In the genomic region with DNA sequence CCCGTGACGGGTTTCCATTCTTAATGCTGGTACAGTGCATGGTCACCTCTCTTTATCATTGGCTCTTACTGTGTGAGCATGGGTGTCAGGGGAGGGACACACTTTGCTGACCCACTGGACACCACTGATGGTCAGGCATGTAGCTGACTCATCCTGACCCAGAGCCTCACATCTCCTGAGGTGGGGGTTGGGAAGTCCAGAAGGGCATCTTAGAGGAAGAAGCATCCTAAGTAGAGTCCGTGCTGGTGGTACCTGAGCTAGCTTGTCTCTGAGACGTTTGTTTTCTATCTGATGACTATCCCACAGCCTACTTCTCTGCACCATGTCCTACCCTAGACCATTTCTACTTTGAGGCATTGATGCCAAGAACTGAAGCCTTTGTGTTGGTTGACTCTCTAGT, we compare ENCODE assay signal across 27 mouse cellular contexts.
DNase-seq lines count a peak whose midpoint lies in the region; ATAC-seq and TF ChIP-seq lines count a peak whose summit lies in the region.
"Had no signal": no experiment of that assay in that cellular context is flagged by ENCODE, and none has a peak within 500 bp of the region (broad histone marks: within the 10 kb centered on the region; RNA-seq: fewer than 3 reads in every experiment).

No protein-coding gene starts in this region.

- ATAC-seq in liver, embryonic 11.5 days (replicated peaks; ENCODE audit: low FRiP score), result no peak
- ATAC-seq in liver, postnatal 0 days, result no peak
- no peak for ATAC-seq in neural tube, embryonic 13.5 days (ENCODE audit: low read depth)
- ATAC-seq: forebrain, embryonic 15.5 days; hindbrain, embryonic 16.5 days; Patski had no signal

- no peak overlapping the region for H3K4me3 ChIP-seq in liver, embryonic 11.5 days (ENCODE audit: low read depth, low read length)
- no peak overlapping the region for H3K4me3 ChIP-seq in liver, postnatal 0 days (ENCODE audit: low read depth, low read length)
- H3K4me3 ChIP-seq in neural tube, embryonic 13.5 days, result no peak overlapping the region
- H3K4me3 ChIP-seq: embryonic facial prominence, embryonic 12.5 days; embryonic facial prominence, embryonic 15.5 days; forebrain, embryonic 15.5 days; heart, embryonic 12.5 days; heart, embryonic 15.5 days; hindbrain, embryonic 12.5 days had no signal

- TF ChIP-seq EP300 in liver, postnatal 0 days (IDR thresholded peaks at IDR 0.05; ENCODE audit: low read depth), result no peak

- no peaks in the 10 kb centered on the region; the same call in none of the 2 replicates for H3K4me1 ChIP-seq in liver, embryonic 11.5 days (replicated peaks; ENCODE audit: control insufficient read depth, insufficient read depth, low read length)
- H3K4me1 ChIP-seq in liver, postnatal 0 days (ENCODE audit: insufficient read depth), result no peaks in the 10 kb centered on the region
- H3K4me1 ChIP-seq in neural tube, embryonic 13.5 days (replicated peaks), result peaks cover 50% of the 10 kb centered on the region

- no peak overlapping the region for H3K4me2 ChIP-seq in liver, embryonic 11.5 days
- H3K4me2 ChIP-seq in liver, postnatal 0 days (ENCODE audit: low read depth, low read length), result no peak overlapping the region
- no peak overlapping the region for H3K4me2 ChIP-seq in neural tube, embryonic 13.5 days
- H3K4me2 ChIP-seq: embryonic facial prominence, embryonic 12.5 days; embryonic facial prominence, embryonic 15.5 days; forebrain, embryonic 15.5 days; heart, embryonic 12.5 days; heart, embryonic 15.5 days; hindbrain, embryonic 12.5 days had no signal

- no peak overlapping the region for H3K27ac ChIP-seq in liver, embryonic 11.5 days (ENCODE audit: low read depth, low read length)
- no peak overlapping the region for H3K27ac ChIP-seq in liver, postnatal 0 days (ENCODE audit: low read depth)
- 0 out of 2 replicates have a peak overlapping the region, but pooled peaks have one; percentile 5 for H3K27ac ChIP-seq in neural tube, embryonic 13.5 days (replicated peaks)
- H3K27ac ChIP-seq: heart, embryonic 15.5 days had no signal

- DNase-seq in heart, adult 11 months, result peak; percentile 57
- no peak for DNase-seq in heart, postnatal 25 days (ENCODE audit: low spot score)
- DNase-seq in liver, embryonic 11.5 days (ENCODE audit: low spot score), result peak; percentile 23
- no peak for DNase-seq in liver, postnatal 0 days
- DNase-seq in neural tube, embryonic 10.5 days (ENCODE audit: extremely low spot score, low spot score), result no peak
- DNase-seq in brain, adult 2 months (ENCODE audit: low read depth, low spot score), result peak; percentile 11
- DNase-seq: adrenal gland, postnatal 10 days; adrenal gland, postnatal 36 days; B cell, adult 2 months; cerebellum, adult 11 months; cerebellum, adult 9-11 months; cerebellum, postnatal 25 days; gastrocnemius, postnatal 14 days; heart, adult 18-20 months; heart, postnatal 10 days; heart, postnatal 4 days had no signal

- 0 out of 2 replicates have a peak, but pooled peaks cover 2% of the 10 kb centered on the region for H3K36me3 ChIP-seq in liver, embryonic 11.5 days (ENCODE audit: control insufficient read depth, insufficient read depth, low read length)
- H3K36me3 ChIP-seq in liver, postnatal 0 days (replicated peaks; ENCODE audit: insufficient read depth, low read length), result no peaks in the 10 kb centered on the region; the same call in 1 of the 2 replicates
- peaks cover 68% of the 10 kb centered on the region for H3K36me3 ChIP-seq in neural tube, embryonic 13.5 days
- H3K36me3 ChIP-seq: G1E; heart, embryonic 15.5 days had no signal

- TF ChIP-seq CTCF in liver, postnatal 0 days (IDR thresholded peaks at IDR 0.05; ENCODE audit: low read depth), result no peak

- 81% methylated on average over 4 of the region's 4 CpGs for WGBS in liver, embryonic 11.5 days
- WGBS in liver, postnatal 0 days (ENCODE audit: insufficient replicate concordance), result 73% methylated on average over 4 of the region's 4 CpGs
- 92% methylated on average over 4 of the region's 4 CpGs for WGBS in neural tube, embryonic 13.5 days

- no peaks in the 10 kb centered on the region for H3K27me3 ChIP-seq in liver, embryonic 11.5 days (replicated peaks; ENCODE audit: control insufficient read depth, insufficient read depth, low read length)
- no peaks in the 10 kb centered on the region for H3K27me3 ChIP-seq in liver, postnatal 0 days (ENCODE audit: insufficient read depth, low read length)
- H3K27me3 ChIP-seq in neural tube, embryonic 13.5 days, result no peaks in the 10 kb centered on the region
- H3K27me3 ChIP-seq: CH12.LX; embryonic facial prominence, embryonic 12.5 days; embryonic facial prominence, embryonic 15.5 days; forebrain, embryonic 15.5 days; heart, embryonic 12.5 days; heart, embryonic 15.5 days; hindbrain, embryonic 12.5 days had no signal

- intact Hi-C loops in heart, postnatal 25 days (cut with DNase I), result no loop called here

- H3K9ac ChIP-seq in liver, embryonic 11.5 days (ENCODE audit: low read depth, low read length), result no peak overlapping the region
- no peak overlapping the region for H3K9ac ChIP-seq in liver, postnatal 0 days (replicated peaks)
- no peak overlapping the region for H3K9ac ChIP-seq in neural tube, embryonic 13.5 days
- H3K9ac ChIP-seq: embryonic facial prominence, embryonic 12.5 days; embryonic facial prominence, embryonic 15.5 days; forebrain, embryonic 15.5 days; heart, embryonic 12.5 days; heart, embryonic 15.5 days; hindbrain, embryonic 12.5 days had no signal

- H3K9me3 ChIP-seq in liver, embryonic 11.5 days (ENCODE audit: control insufficient read depth, low read length), result no peaks in the 10 kb centered on the region
- H3K9me3 ChIP-seq in liver, postnatal 0 days (ENCODE audit: low read length), result no peaks in the 10 kb centered on the region
- no peaks in the 10 kb centered on the region for H3K9me3 ChIP-seq in neural tube, embryonic 13.5 days
- H3K9me3 ChIP-seq: embryonic facial prominence, embryonic 12.5 days; embryonic facial prominence, embryonic 15.5 days; forebrain, embryonic 15.5 days; heart, embryonic 12.5 days; heart, embryonic 15.5 days; hindbrain, embryonic 12.5 days had no signal

Comparison
In these comparisons a context has a peak if more than half of its experiments do, and no peak if none do; other contexts are left out.
1. DNase-seq: peak in heart, adult 11 months (single experiment), liver, embryonic 11.5 days (single experiment) and brain, adult 2 months (single experiment); none in heart, postnatal 25 days (single experiment), liver, postnatal 0 days (single experiment) and neural tube, embryonic 10.5 days (single experiment).